Mouse (Mus musculus) hindbrain, embryonic 14.5 days (tissue): ENCODE data around the gene Prrt3. TPM values are rescaled to one million over a fixed set of nuclear protein-coding genes. Genes with fewer than 3 reads are reported as not detected.

Experiments used
- ATAC-seq: fragments of 200-750 bp; cut with Nextera tagmentation; 2 replicates; pipeline ENCODE4 v1.8.0; 2017; ENCODE audit warnings: moderate number of reproducible peaks, mild to moderate bottlenecking, moderate TSS enrichment, moderate library complexity; ENCODE audit not compliant: low FRiP score
- DNase-seq: peaks from one replicate; pipeline ENCODE4 v3.0.0-alpha.2; 2015; ENCODE audit warnings: low spot score
- H3K27ac ChIP-seq: fragments of 300-500 bp; sonication (generic); 2 replicates; pipeline ENCODE4 v1.5.1; 2014; ENCODE audit warnings: mild to moderate bottlenecking, moderate library complexity
- H3K27me3 ChIP-seq: fragments of 300-500 bp; sonication (generic); 2 replicates; pipeline ENCODE4 v1.6.1; 2014; ENCODE audit warnings: mild to moderate bottlenecking, low read length, mixed read lengths; ENCODE audit not compliant: control insufficient read depth, insufficient read depth
- H3K36me3 ChIP-seq: fragments of 300-500 bp; sonication (generic); replicated peaks from 2 replicates; pipeline ENCODE4 v1.6.1; 2014; ENCODE audit not compliant: control insufficient read depth, insufficient read depth
- H3K4me1 ChIP-seq: fragments of 300-500 bp; sonication (generic); replicated peaks from 2 replicates; pipeline ENCODE4 v1.6.1; 2014; ENCODE audit warnings: antibody characterized with exemption, low read length, mixed read lengths; ENCODE audit not compliant: control insufficient read depth, insufficient read depth
- H3K4me2 ChIP-seq: fragments of 300-500 bp; sonication (generic); replicated peaks from 2 replicates; pipeline ENCODE4 v1.6.1; 2014; ENCODE audit warnings: mild to moderate bottlenecking, moderate library complexity
- H3K4me3 ChIP-seq: fragments of 300-500 bp; sonication (generic); replicated peaks from 2 replicates; pipeline ENCODE4 v1.5.1; 2014; ENCODE audit warnings: mild to moderate bottlenecking, low read length
- H3K9ac ChIP-seq: fragments of 300-500 bp; sonication (generic); 2 replicates; pipeline ENCODE4 v1.6.1; 2014
- H3K9me3 ChIP-seq: fragments of 300-500 bp; sonication (generic); 2 replicates; pipeline ENCODE4 v1.6.1; 2016; ENCODE audit warnings: low read length; ENCODE audit not compliant: control insufficient read depth
- WGBS: fragments of 180-500 bp; shearing (Covaris S2); extraction: QIAGEN DNeasy Blood & Tissue Kit; methylation state at CpG from one replicate; pipeline ENCODE4 v1.1.7; 2014; 5-methylcytosine and 5-hydroxymethylcytosine counted together
- polyA plus RNA-seq: library from polyadenylated mRNA; unstranded; fragments of >200 nt; fragmentation: Nextera tagmentation; extraction: Ambion mirVana; gene quantifications from 2 replicates; pipeline ENCODE4 v1.2.1, GENCODE M21; 2014

The Prrt3 gene
- polyA plus RNA-seq, 1 experiment from 2014 or later: 10.5 TPM

DNA sequence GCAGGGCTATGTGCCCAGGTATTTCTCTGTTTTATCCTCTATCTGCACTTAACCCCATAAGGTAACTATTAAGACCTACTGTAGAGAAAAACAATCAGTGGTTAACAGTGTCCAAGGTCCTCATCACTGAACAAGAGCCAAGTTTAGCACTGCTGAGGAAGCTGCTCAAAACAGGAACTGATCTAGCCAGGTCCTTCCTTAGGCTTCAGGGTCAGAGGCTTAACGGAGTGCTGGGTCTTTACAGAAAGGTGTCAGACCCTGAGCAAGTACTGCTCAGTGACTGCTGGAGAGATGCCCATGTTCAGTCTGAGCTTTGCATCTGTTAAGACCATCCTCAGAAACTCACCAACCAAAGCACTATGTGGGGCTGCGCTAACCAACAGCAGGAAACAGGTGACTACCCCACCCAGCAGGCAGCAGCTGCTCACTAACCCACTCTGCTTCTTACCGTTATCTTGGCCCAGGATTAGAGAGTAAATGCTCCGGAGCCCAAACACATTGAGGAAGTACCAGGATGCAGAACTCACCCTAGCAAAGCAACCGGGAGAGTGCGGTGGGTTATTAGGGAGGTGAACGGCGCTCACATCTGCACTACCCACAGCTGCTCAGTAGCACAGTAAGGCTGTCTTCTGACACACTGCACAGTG lies 15.8 kb upstream of the Prrt3 start:
- no peaks in the 10 kb centered on the region for H3K4me1 ChIP-seq
- no peak overlapping the region for H3K4me2 ChIP-seq
- no peaks in the 10 kb centered on the region for H3K27me3 ChIP-seq
- H3K36me3 ChIP-seq: peaks cover 97% of the 10 kb centered on the region
- no peak overlapping the region for H3K9ac ChIP-seq
- H3K9me3 ChIP-seq: no peaks in the 10 kb centered on the region
- 91% methylated on average over 8 of the region's 8 CpGs for WGBS
- DNase-seq (no peak), ATAC-seq (no peak)
- H3K27ac ChIP-seq: no peak overlapping the region
- no peak overlapping the region for H3K4me3 ChIP-seq

DNA sequence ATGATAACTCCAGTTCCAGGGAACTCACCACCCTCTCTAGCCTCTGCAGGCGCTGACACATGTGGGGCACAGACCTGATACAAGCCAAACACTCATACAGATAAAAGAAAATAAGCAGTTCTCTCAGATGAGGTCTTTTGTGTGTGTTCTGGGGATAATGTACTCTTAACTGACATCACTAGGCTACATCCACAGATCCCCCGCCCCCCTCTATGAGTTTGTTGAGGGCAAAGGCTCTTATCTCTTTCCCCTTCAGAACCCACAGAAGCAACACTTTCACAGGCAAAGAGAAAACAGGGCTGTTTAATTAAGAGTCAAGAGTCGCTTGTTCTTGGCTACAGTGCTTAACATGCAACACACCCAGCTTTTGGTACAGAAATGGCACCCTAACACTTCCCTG lies 12.9 kb upstream of the Prrt3 start:
- Histone ChIP-seq H3K9ac (no peak overlapping the region), H3K36me3 (peaks cover 68% of the 10 kb centered on the region), H3K4me1 (no peaks in the 10 kb centered on the region), H3K27ac (no peak overlapping the region), H3K9me3 (no peaks in the 10 kb centered on the region), H3K27me3 (no peaks in the 10 kb centered on the region), H3K4me3 (no peak overlapping the region), H3K4me2 (no peak overlapping the region)
- DNase-seq (no peak), ATAC-seq (no peak)
- WGBS: 98% methylated on average over 3 of the region's 3 CpGs

DNA sequence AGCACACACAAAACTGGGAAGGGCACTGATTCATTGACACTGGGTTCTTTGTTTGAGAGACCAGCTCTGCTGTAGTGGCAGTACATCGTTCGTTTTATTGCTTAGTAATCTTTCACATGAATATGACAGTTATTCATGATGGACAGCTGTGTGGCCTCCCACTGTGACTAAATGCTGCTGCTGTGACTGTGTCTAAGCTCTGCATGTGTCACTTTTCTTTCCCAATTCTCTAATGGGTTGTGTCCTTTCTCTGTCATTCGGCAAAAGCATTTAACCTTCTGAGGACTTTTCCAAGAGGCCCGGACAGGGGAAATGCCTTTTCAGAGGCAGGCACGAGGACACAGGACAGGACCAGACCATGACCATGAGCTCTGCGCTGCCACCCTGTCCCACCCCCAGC lies 12.2 kb upstream of the Prrt3 start:
- H3K4me1 ChIP-seq: no peaks in the 10 kb centered on the region
- no peak overlapping the region for H3K4me3 ChIP-seq
- no peak overlapping the region for H3K27ac ChIP-seq
- no peak overlapping the region for H3K9ac ChIP-seq
- H3K9me3 ChIP-seq: no peaks in the 10 kb centered on the region
- no peak for DNase-seq
- ATAC-seq: no peak
- H3K27me3 ChIP-seq: no peaks in the 10 kb centered on the region
- H3K36me3 ChIP-seq: peaks cover 61% of the 10 kb centered on the region
- H3K4me2 ChIP-seq: no peak overlapping the region
- WGBS: 94% methylated on average over 6 of the region's 6 CpGs

DNA sequence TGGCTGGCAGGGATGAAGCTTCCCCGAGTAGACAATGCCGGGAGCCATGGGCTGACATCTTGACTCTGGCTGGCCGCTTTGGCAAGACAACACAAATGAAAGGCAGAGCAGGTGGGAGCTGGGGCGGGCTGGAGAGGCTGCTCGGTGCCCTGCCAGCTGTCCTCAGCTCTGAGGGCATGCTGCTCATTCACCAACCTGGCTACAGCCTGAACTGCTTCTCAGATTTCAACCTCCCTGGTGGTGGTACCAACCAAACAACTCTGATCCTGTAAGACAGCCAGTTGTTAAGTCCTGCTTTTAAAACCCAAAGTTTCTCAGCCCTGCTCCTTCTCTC lies 7.2 kb upstream of the Prrt3 start:
- DNase-seq: no peak
- no peak for ATAC-seq

DNA sequence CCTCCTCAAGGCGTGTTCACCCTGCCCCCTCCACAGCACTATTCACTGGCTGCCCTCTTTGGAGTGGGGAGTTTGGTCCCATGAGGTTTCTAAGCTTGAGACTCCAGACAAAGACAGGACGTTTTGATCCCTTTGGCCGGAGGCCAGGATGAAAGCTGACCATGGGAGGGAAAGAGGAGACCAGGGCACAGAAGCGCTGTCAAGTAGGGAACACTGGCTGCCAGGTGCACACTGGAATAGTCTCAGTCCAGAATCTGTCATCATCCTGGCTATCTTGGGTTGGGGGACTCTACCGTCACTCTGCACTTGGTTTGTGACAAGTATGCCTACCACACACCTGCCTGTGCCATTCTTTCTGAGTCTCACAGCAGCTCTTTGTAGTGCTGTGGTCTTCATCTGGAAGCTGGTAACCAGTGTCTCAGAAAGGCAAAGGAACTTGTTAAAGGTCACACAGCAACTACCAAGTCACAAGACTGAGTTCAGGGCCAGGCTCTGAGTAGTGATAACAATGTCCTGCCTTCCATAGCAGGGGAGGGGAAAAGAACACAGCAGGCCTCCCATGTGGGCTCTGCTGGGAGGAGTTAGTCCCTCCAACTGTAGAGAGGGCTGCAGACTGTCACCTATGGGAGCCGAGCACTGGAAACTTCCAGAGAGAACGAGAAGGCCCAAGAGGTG lies 6.7 kb upstream of the Prrt3 start:
- H3K27me3 ChIP-seq: no peaks in the 10 kb centered on the region
- no peak overlapping the region for H3K27ac ChIP-seq
- no peak overlapping the region for H3K9ac ChIP-seq
- WGBS: 60% methylated on average over 7 of the region's 7 CpGs
- H3K9me3 ChIP-seq: no peaks in the 10 kb centered on the region
- H3K4me1 ChIP-seq: 0 out of 2 replicates have a peak, but pooled peaks cover 3% of the 10 kb centered on the region
- ATAC-seq (no peak), DNase-seq (no peak)
- no peak overlapping the region for H3K4me2 ChIP-seq
- H3K4me3 ChIP-seq: no peak overlapping the region
- peaks cover 6% of the 10 kb centered on the region; the same call in 1 of the 2 replicates for H3K36me3 ChIP-seq

More for the DNA sequence above, 7.2 kb upstream of the Prrt3 start:
- Histone ChIP-seq H3K27ac (no peak overlapping the region), H3K4me1 (0 out of 2 replicates have a peak, but pooled peaks cover 3% of the 10 kb centered on the region), H3K4me2 (no peak overlapping the region), H3K4me3 (no peak overlapping the region), H3K27me3 (no peaks in the 10 kb centered on the region), H3K9me3 (no peaks in the 10 kb centered on the region), H3K9ac (no peak overlapping the region), H3K36me3 (peaks cover 11% of the 10 kb centered on the region)
- 43% methylated on average over 5 of the region's 5 CpGs for WGBS

DNA sequence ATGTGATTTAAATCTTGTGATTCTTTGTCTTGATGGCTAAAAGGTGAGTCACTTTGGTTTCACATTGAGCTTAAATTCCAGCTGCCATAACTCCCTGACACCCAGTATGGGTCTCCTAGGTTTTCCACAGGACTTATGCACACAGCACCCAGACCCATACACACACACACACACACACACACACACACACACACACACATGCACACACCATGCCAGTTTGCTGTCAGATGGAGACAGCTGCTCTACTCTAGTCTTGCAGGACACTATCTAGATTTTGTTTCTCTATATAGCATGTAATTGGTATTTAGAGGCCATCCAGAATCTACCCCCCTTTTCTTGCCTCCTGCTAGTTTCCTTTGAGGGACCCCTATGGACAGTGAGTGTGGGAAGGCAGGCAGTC lies 5.4 kb upstream of the Prrt3 start:
- Histone ChIP-seq H3K9ac (no peak overlapping the region), H3K4me2 (no peak overlapping the region), H3K27me3 (no peaks in the 10 kb centered on the region), H3K36me3 (no peaks in the 10 kb centered on the region), H3K9me3 (no peaks in the 10 kb centered on the region), H3K4me3 (no peak overlapping the region), H3K4me1 (0 out of 2 replicates have a peak, but pooled peaks cover 3% of the 10 kb centered on the region), H3K27ac (no peak overlapping the region)
- no peak for DNase-seq
- ATAC-seq: no peak

DNA sequence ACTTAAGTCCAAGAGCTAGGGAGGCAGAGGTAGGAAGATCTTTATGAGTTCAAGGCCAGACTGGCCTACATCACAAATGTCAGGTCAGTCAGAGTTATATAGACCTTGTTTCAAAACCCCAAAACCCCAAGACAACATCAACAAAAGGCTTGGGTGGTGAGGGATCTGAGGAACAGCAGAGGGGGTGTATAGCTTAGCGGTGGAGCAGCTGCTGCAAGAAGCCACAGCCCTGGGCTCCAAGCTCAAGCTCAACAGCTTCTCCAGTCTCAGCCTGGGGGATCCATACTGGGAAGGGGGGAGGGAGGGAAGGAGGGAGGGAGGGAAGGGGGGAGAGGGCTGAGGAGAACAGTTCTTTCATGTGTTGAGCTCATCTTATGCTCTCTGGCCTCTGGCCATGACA lies 4.0 kb upstream of the Prrt3 start:
- ATAC-seq: no peak
- H3K4me3 ChIP-seq: no peak overlapping the region
- no peaks in the 10 kb centered on the region for H3K36me3 ChIP-seq
- H3K27me3 ChIP-seq: no peaks in the 10 kb centered on the region
- no peaks in the 10 kb centered on the region for H3K9me3 ChIP-seq
- no peak for DNase-seq
- H3K9ac ChIP-seq: no peak overlapping the region
- H3K27ac ChIP-seq: no peak overlapping the region
- H3K4me1 ChIP-seq: 0 out of 2 replicates have a peak, but pooled peaks cover 3% of the 10 kb centered on the region
- no peak overlapping the region for H3K4me2 ChIP-seq
- 82% methylated on average over 1 of the region's 1 CpGs for WGBS

DNA sequence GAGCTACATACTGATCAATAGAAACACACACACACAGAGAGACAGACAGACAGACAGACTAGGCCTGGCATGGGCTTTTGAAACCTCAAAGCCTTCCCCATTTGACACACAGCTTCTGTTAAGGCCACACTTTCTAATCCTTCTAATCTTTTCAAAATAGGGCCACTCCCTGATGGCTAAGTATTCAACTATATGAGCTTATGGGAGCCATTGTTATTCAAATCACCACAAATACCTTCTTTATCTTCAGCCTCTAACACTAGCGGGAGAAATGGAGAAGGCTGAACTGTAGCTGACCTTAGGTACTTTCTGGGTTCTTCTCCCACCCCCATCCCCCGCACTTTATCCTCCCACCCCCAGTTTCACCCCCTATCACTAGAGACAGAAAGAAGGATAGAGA lies 1.1 kb upstream of the Prrt3 start:
- Histone ChIP-seq H3K9me3 (no peaks in the 10 kb centered on the region), H3K4me1 (no peaks in the 10 kb centered on the region), H3K9ac (no peak overlapping the region), H3K4me3 (no peak overlapping the region), H3K4me2 (no peak overlapping the region), H3K27ac (no peak overlapping the region), H3K27me3 (no peaks in the 10 kb centered on the region), H3K36me3 (no peaks in the 10 kb centered on the region)
- ATAC-seq (no peak), DNase-seq (no peak)
- 70% methylated on average over 2 of the region's 2 CpGs for WGBS

DNA sequence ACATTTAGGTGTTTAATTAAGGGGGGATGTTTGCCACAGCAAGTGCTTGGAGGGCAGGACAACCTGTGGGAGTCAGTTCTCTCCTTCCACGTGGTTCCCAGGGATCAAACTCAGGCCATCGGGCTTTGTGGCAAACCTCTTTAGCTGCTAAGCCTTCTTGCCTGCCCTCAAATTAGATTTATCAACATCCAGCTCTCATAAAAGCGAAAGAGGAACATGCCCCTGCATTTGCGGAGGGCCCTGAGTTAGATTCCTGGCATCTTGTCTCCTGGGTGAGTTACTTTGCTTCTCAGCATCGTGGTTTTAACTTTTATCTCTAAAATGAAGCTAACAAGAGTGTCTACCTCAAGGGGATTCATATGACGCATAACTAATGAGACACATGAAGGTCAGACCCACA lies 2.4 kb downstream of the Prrt3 start:
- H3K27me3 ChIP-seq: peaks cover 7% of the 10 kb centered on the region
- no peaks in the 10 kb centered on the region for H3K9me3 ChIP-seq
- ATAC-seq (no peak), DNase-seq (no peak)
- no peak overlapping the region for H3K4me2 ChIP-seq
- H3K9ac ChIP-seq: no peak overlapping the region
- WGBS: 84% methylated on average over 6 of the region's 6 CpGs
- 0 out of 2 replicates have a peak, but pooled peaks cover 8% of the 10 kb centered on the region for H3K36me3 ChIP-seq
- H3K4me1 ChIP-seq: 0 out of 2 replicates have a peak, but pooled peaks cover 7% of the 10 kb centered on the region
- H3K4me3 ChIP-seq: no peak overlapping the region
- no peak overlapping the region for H3K27ac ChIP-seq
